Mouse (Mus musculus) fibroblast of lung, adult 2 months (primary cell): Measurements from ENCODE around the gene Caly.

Experiments used
- DNase-seq: peaks from one replicate; pipeline ENCODE4 v3.0.0-alpha.2; 2011; ENCODE audit warnings: low read depth

Caly gene

DNA sequence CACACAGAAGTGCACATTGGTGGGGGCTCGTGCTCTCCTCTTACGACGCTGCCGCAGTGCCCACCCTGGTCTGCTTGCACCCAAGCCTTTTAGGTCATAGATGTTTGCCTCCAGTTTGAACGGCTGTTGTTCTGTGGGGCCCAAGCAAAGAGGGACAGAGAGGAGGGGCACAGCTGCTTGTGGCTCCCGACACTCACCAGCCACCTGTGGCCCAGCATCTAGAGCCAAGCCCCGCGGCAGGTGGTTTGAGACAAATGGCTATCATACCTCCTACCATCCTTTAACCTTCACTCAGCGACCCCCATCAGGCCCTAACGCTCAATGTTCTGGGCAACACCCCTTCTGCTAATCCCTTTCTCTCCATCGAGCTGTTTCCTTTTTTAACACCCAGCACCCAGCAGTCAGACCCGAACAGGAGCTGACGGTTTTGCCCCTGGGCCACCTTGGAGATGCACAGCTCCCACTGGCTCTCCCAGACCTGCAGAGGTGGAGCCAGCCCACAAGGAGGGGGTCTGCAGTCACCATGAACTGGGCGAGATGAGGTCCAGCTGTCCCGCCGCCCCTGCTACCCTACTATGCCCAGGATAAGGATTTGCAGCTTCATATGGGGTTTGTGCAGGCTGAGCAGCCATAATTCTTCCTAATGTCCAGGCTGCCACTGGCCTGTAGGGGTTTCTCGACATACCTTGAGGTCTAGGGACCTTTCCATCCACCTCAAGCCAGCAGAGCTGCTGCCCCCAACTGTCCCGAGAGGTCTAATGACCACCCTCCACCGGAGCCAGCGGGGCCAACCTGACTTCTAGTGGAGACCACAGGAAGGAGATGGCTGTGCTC lies 723 bp downstream of the Caly start:
- DNase-seq = no peak

DNA sequence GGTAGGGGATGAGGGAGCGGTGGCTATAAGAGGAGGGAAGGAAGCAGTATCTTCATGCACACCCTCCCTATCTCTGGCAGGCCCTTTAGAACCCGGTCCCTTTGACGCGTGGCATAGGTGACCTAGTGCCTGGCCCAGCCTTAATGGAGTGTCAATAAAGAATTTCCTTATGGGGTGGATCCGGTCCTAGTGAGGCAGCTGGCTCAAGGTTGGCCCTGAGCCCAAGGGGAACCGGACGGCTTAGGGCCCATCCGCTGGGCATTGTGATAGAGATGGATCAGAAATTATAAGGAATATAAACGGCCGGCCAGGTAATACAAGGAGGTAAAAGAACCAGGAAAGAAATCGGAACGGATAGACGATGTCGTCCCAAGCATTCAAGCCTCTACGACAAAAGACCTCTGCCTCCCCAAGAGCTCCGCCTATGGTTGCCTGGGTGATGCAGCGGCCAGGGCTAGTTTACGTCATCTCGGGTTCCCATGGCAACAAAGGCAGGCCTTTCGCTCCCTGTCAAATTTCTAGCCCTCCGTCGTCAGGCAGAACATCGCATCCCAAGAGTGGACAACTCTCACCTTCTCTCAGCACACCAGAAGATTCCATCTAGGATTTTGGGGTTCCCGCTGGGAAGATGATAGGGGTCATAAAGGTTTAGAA lies 1.7 kb downstream of the Caly start:
- DNase-seq = peak; percentile 31

DNA sequence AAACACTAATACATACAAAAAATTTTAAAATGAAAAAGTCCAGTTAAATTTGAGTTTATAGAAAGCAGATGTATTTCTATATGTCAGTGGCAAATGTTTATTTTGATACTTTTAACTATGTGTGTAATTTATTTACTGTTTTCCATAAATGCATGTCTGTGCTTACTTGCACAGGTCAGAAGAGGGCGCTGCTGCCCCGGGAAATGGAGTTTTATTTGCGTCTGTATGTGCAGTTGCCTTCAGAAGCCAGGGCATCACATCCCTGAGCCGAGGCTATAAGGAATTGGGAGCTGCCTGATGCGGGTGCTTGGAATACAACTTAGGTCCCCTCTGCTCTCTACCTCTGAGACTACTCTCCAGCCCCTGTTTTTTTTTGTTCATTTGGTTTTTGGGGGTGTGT lies 3.6 kb downstream of the Caly start:
- DNase-seq = peak; percentile 49

DNA sequence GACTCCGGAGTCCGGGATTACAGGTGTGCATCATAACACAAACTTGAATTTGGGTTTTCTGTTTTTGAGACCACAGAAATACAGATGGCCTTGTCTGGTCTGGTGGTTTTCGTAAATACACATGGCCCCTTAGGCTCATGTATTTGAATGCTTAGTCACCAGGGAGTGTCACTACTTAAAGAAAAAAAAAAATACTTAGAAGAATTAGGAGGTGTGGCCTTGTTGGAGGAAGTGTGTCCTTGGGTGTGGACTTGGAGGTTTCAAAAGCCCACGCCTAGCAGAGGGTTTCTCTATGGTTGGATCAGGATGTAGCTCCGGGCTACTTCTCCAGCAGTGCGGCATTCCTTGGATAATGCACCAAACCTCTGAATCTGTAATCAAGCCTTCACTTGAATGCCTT lies 4.7 kb downstream of the Caly start:
- DNase-seq = no peak

GRCm38 (mm10) chr7:140070042-140070711 lies 12.2 kb downstream of the Caly start:
- DNase-seq = no peak

GRCm38 (mm10) chr7:140067397-140067796 lies 15.0 kb downstream of the Caly start:
- no peak for DNase-seq

- DNase-seq = no peak
Observed at GRCm38 (mm10) chr7:140063092-140063491, 19.3 kb downstream of the Caly start.

DNA sequence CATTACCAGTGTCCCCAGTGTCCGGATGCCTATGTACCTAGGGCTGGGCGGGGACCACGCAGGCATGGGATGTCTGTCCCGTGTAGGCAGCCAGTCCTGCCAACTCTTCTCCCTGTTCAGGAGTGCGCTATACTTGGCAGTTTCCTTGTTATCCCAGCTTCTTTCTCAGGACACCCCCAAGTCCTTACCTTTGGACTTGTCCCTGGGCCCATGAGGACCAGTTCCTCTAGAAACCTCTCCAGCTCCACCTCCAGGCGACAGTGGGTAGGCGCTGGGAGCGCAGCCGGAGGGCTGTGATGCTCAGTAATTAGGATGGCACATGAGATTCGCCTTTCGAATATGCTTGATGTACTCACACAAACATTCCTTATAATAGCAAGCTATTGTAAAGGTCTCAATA lies 20.0 kb downstream of the Caly start:
- no peak for DNase-seq

- DNase-seq = no peak
Observed at GRCm38 (mm10) chr7:140061832-140062130, 20.6 kb downstream of the Caly start.

DNA sequence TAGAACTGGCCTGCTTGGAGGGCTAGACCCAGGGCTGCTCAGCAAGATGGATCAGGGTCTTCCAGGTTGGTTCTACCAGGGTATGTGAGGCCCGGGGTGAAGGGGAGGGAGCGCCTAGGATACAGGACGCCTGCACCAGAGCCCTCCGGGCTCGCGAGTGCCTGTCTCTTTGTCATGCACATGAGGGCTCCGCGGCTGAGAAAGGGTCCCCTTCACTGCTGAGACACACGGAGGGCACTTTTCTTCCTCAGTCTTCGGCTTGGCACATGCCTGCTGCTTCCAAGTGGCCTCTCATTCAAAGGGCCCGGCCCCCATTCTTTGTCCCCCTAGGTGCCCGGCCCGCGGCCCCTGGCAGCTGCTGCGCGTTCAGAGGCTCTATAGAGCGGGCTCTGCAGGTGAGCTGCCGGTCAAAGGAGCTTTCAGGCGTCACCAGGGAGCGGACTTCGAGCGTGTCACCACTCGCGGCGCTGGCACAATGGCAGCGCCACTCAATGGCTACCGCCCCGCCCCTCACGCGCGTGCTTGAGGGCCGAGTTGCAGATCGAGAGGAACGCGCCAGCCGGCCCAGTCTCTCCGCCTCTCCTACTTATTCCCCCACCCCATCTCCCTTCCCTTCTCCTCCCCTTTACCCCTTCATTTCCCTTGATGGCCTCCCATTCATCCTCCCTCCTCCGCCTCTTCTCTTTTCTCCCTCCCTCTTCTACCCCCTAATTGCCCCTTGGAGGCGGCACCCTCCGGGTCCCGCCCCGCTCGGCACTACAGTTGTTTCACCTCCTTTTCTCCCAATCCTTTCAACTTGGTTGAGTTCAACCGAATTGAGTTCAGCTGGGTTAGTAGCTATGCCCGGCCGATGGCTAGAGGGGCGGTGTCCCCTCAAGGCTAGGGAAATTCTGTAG lies 21.2 kb downstream of the Caly start:
- no peak for DNase-seq

GRCm38 (mm10) chr7:140059601-140060000 lies 22.7 kb downstream of the Caly start:
- no peak for DNase-seq

- no peak for DNase-seq
Observed at GRCm38 (mm10) chr7:140058528-140058927, 23.8 kb downstream of the Caly start.

DNA sequence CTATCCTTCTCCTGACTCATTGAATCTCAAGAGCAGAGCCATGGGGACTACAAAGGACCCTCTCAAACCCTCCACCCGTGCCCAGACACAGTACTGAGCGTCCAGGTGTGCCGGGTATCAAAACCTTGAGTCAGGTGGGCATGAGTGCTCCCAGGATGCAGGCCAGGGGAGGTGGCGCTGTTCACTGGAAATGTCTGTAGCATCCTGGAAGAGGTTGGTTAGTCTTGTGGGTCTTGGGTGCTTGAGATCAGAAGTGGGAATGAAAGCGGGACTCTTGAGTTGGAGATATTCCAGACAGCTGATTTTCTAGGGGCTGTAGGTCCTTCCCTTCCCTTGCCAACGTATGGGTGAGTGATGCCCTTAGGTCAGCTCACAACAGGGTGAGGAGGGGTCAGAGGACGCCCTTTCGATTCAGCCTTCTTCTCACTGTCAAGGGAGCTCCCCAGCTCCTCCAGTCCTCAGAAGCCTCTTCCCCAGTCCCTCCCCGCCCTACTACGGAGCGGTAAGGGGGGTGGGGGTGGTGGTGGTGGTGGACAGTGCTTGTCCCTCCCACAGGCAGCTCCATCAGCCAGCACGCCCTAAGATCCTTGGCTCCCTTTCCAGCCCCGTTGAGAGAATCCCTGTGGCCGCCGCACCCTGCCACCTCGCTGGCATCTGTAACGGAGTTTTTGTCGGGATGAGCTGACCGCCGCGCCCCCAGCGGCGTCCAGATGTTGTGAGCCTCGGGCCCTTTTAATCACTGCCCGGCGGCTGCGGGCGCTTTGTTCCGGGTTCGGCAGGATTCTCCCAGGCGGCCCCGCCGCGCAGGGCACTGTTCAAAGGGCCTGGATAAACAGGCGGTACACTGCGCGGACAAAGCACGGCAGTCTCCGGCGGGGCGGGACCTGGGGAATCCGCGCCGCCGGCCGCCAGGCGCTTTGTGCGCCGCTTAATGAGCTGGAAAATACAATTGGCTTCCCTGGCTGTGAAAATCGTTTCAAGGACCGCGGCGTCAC lies 24.6 kb downstream of the Caly start:
- DNase-seq = no peak

DNA sequence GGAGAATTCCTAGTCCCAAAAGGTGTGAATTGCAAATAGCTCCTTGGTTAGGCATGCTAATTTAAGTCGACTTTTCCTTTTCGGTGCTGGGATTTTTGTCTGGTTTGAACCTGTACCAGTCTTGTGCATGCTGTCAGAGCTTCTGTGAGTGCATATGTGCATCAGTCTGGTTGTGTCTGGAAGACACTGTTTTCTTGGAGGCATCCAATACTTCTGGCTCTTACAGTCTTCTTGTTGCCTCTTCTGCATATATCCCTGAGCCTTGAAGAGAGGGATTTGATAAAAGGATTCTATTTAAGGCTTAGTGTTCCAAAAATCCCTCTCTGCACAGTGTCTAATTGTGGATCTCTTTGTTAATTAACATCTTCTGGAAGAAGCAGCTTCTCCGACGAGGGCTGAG lies 28.2 kb downstream of the Caly start:
- DNase-seq = no peak

- no peak for DNase-seq
Observed at GRCm38 (mm10) chr7:140049115-140049689, 33.1 kb downstream of the Caly start.

- no peak for DNase-seq
Observed at GRCm38 (mm10) chr7:140048361-140049114, 33.8 kb downstream of the Caly start, which contains the start of gene Msx3. Gene Msx3 (minus strand): TSS chr7:140049089.

DNA sequence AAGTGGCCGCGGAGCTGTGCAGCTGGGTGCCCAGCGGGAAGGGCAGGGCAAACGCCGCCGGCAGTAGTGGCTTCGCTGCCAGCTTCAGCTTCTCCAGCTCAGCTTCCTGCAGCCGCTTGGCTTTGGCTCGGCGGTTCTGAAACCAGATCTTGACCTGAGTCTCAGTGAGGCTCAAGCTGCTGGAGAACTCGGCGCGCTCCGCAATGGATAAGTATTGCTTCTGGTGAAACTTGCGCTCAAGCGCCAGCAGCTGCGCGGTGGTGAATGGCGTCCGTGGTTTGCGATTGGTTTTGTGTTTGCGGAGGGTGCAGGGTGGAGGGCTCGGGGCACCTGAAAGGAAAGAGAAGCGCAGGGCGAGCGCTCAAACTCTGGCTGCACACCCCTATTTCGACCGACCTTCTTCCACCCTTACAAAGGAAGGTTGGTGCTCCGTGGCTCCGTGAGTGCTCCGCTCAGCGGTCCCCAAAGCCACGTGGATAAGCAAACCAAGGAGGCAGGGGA lies 34.5 kb downstream of the Caly start:
- DNase-seq = no peak

DNA sequence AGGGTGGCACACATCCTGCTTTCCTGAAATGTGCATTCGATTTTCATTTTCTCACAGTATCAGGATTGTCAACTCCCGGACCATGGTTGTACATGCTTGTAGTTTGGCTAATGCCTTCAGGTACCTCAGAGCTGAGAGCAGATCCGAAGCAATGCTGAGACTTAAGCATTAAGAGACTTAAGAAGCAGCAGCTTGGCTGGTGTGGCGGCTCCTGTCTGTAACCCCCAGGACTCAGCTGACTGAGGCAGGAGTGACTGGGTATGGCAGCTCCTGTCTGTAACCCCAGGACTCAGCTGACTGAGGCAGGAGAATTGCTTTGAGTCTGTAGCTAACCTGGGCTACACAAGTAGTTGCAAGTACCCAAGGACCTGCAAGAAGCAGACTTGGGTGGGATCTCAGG lies 36.8 kb downstream of the Caly start:
- DNase-seq = no peak

- no peak for DNase-seq
Observed at GRCm38 (mm10) chr7:140042728-140043127, 39.6 kb downstream of the Caly start.

DNA sequence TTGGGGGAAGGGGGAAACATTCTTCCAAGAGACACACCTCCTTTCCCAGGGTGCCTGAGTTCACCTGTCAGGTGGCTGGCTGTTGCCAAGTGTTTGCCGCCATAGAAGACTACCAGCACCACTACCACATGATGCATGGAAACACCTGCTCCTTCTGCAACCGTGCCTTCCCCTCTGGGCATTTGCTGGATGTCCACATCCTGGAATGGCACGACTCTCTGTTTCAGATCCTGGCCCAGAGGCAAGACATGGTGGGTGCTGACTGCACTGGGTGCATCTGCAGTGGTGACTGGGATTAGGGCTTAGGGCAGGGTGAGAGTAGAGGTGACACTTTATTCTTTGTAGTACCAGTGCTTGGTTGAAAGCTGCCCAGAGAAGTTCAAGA lies 45.2 kb downstream of the Caly start:
- DNase-seq = no peak
